Comparison of ENCODE assay signal across 8 mouse cellular contexts in the genomic region with DNA sequence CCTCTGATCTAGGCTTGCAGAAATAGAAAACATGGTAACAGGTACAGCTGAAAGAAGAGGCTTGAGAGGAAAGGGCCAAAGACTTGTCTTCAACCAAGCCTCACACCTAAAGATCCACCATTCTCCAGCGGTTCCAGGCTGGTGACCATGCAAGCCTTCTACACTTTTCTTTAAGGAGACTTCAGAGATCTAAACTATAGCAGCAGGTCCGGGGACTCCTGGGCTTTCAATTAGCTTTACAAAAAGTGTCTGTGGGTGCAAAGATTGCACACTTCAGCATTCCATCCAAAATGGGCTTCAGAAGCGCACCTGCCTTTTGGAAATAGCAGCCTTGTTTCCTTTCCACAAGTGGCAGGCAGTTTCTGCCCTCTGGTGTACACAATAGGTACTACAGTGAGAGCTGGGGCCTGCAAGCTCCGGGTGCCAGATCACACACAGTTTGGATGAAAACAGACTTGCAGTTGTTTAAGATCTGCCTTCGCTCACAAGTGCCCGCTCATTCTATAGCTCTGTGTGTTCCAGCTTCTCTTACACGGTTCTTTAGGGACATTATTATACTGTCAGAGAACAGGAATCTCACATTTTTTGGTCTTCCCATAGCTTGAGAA. TPM values are rescaled to one million over a fixed set of nuclear protein-coding genes. Genes with fewer than 3 reads are reported as not detected.
DNase-seq lines count a peak whose midpoint lies in the region; ATAC-seq and TF ChIP-seq lines count a peak whose summit lies in the region.

No protein-coding gene starts in this region.

- H3K4me1 ChIP-seq in E14TG2a.4 (replicated peaks; ENCODE audit: low read depth, low read length): peaks cover 3% of the 10 kb centered on the region; the same call in 1 of the 2 replicates
- no peaks in the 10 kb centered on the region for H3K4me1 ChIP-seq in bone marrow macrophage, adult 2 months (ENCODE audit: control insufficient read depth, insufficient read depth, low read length)
- H3K4me1 ChIP-seq in forebrain, embryonic 13.5 days: no peaks in the 10 kb centered on the region
- H3K4me1 ChIP-seq in heart, embryonic 16.5 days (ENCODE audit: control insufficient read depth, insufficient read depth, low read length): no peaks in the 10 kb centered on the region
- no peaks in the 10 kb centered on the region; the same call in 1 of the 2 replicates for H3K4me1 ChIP-seq in lung, adult 2 months (ENCODE audit: control insufficient read depth, insufficient read depth, low read length)

- 50% methylated on average over 7 of the region's 7 CpGs for WGBS in forebrain, embryonic 13.5 days
- WGBS in heart, embryonic 16.5 days: 36% methylated on average over 7 of the region's 7 CpGs
- 39% methylated on average over 7 of the region's 7 CpGs for WGBS in lung, adult 2 months

- no peak overlapping the region for H3K4me2 ChIP-seq in forebrain, embryonic 13.5 days
- H3K4me2 ChIP-seq in heart, embryonic 16.5 days (ENCODE audit: low read depth, low read length): peak overlapping the region; percentile 63

- peak; percentile 62 for ATAC-seq in forebrain, embryonic 13.5 days
- ATAC-seq in heart, embryonic 16.5 days (replicated peaks; ENCODE audit: extremely low read depth, insufficient read depth, low FRiP score): no peak; the same call in 1 of the 2 replicates

- no peak for TF ChIP-seq POLR2A in bone marrow macrophage, adult 2 months (IDR thresholded peaks at IDR 0.05; ENCODE audit: borderline replicate concordance, low read depth, low read length)
- TF ChIP-seq POLR2A in lung, adult 2 months (IDR thresholded peaks at IDR 0.05; ENCODE audit: borderline replicate concordance, extremely low read depth, low read depth, low read length): no peak

- DNase-seq in kidney, postnatal 36 days: peak; percentile 52 to 76
- peak; percentile 51 for DNase-seq in lung, adult 2 months
- peak; percentile 47 for DNase-seq in ovary, postnatal 36 days (ENCODE audit: low spot score)
- DNase-seq in thymus, postnatal 25 days: peak; percentile 85

- peak; percentile 97 for TF ChIP-seq CTCF in E14TG2a.4 (conservative IDR thresholded peaks at IDR 0.05; ENCODE audit: low read length)
- TF ChIP-seq CTCF in bone marrow macrophage, adult 2 months (IDR thresholded peaks at IDR 0.05; ENCODE audit: low read depth, low read length): peak; percentile 75
- TF ChIP-seq CTCF in lung, adult 2 months (IDR thresholded peaks at IDR 0.05; ENCODE audit: insufficient read depth, low read length): peak; percentile 74

- no peak overlapping the region for H3K4me3 ChIP-seq in E14TG2a.4 (replicated peaks; ENCODE audit: low read length)
- no peak overlapping the region for H3K4me3 ChIP-seq in bone marrow macrophage, adult 2 months (ENCODE audit: insufficient read depth, low read length)
- H3K4me3 ChIP-seq in forebrain, embryonic 13.5 days: no peak overlapping the region
- H3K4me3 ChIP-seq in heart, embryonic 16.5 days (ENCODE audit: low read length): peak overlapping the region; percentile 59
- no peak overlapping the region for H3K4me3 ChIP-seq in lung, adult 2 months (replicated peaks; ENCODE audit: extremely low read depth, low read depth, low read length)

- H3K9ac ChIP-seq in forebrain, embryonic 13.5 days: no peak overlapping the region
- no peak overlapping the region; the same call in 1 of the 2 replicates for H3K9ac ChIP-seq in heart, embryonic 16.5 days (ENCODE audit: low read length)

- no peaks in the 10 kb centered on the region for H3K27me3 ChIP-seq in E14TG2a.4 (ENCODE audit: insufficient read depth, low read length)
- no peaks in the 10 kb centered on the region for H3K27me3 ChIP-seq in forebrain, embryonic 13.5 days
- H3K27me3 ChIP-seq in heart, embryonic 16.5 days (ENCODE audit: control insufficient read depth, insufficient read depth, low read length): no peaks in the 10 kb centered on the region

- no peaks in the 10 kb centered on the region for H3K9me3 ChIP-seq in E14TG2a.4 (ENCODE audit: low read length)
- H3K9me3 ChIP-seq in forebrain, embryonic 13.5 days (replicated peaks): no peaks in the 10 kb centered on the region
- no peaks in the 10 kb centered on the region for H3K9me3 ChIP-seq in heart, embryonic 16.5 days (replicated peaks; ENCODE audit: control insufficient read depth, low read length)

- no peak overlapping the region for H3K27ac ChIP-seq in bone marrow macrophage, adult 2 months (ENCODE audit: insufficient read depth, low read depth, low read length)
- H3K27ac ChIP-seq in forebrain, embryonic 13.5 days: no peak overlapping the region
- H3K27ac ChIP-seq in heart, embryonic 16.5 days (ENCODE audit: low read length): peak overlapping the region; percentile 98

- peaks cover 53% of the 10 kb centered on the region for H3K36me3 ChIP-seq in E14TG2a.4 (ENCODE audit: insufficient read depth, low read length)
- peaks cover 28% of the 10 kb centered on the region for H3K36me3 ChIP-seq in forebrain, embryonic 13.5 days (ENCODE audit: poor library complexity, severe bottlenecking)
- peaks cover 30% of the 10 kb centered on the region for H3K36me3 ChIP-seq in heart, embryonic 16.5 days (ENCODE audit: control insufficient read depth, insufficient read depth)

RNA-seq across cellular contexts. Expression of a gene that starts 0.6 kb away (rescaled TPM):
- not detected in 2 replicates for polyA plus RNA-seq in bone marrow macrophage, adult 2 months (2012; ENCODE audit: insufficient read depth, insufficient read length, missing spikeins)
- polyA plus RNA-seq in forebrain, embryonic 13.5 days (2015; fragmentation: Nextera tagmentation; extraction: Ambion mirVana): not detected in 2 replicates
- 31.2 and 36.4 TPM in 2 replicates for polyA plus RNA-seq in heart, embryonic 16.5 days (2015; fragmentation: Nextera tagmentation; extraction: Ambion mirVana)
- polyA plus RNA-seq in lung, adult 2 months (2012; rRNA removed): 0.18 and 0.53 TPM in 2 replicates

RNA-seq across cellular contexts. Expression of a gene that starts 48.4 kb away (rescaled TPM):
- 46.0 and 59.7 TPM in 2 replicates for polyA plus RNA-seq in bone marrow macrophage, adult 2 months (2012; ENCODE audit: insufficient read depth, insufficient read length, missing spikeins)
- 183 and 186 TPM in 2 replicates for polyA plus RNA-seq in forebrain, embryonic 13.5 days (2015; fragmentation: Nextera tagmentation; extraction: Ambion mirVana)
- 88.7 and 91.9 TPM in 2 replicates for polyA plus RNA-seq in heart, embryonic 16.5 days (2015; fragmentation: Nextera tagmentation; extraction: Ambion mirVana)
- polyA plus RNA-seq in lung, adult 2 months (2012; rRNA removed): 25.9 and 36.2 TPM in 2 replicates

Comparison
In these comparisons a context has a peak if more than half of its experiments do, and no peak if none do; other contexts are left out.
1. RNA of a gene that starts 0.6 kb away (polyA plus RNA-seq): 31.2 to 36.4 TPM in heart, embryonic 16.5 days; 0.18 to 0.53 TPM in lung, adult 2 months, not detected in forebrain, embryonic 13.5 days and not detected in bone marrow macrophage, adult 2 months; every median in the first group is over 10 times any median in the second.
2. Peak in every context shown above with its lines, with median percentiles within 50 percentile points of each other: CTCF ChIP-seq and DNase-seq.